Mouse (Mus musculus) right cerebral cortex, adult 2 months (tissue): ENCODE results near the gene Chit1.

ENCODE experiments used
- DNase-seq, 2 experiments: peaks; one replicate each; pipeline ENCODE4 v3.0.0; 2021 to 2022; ENCODE audit warnings: low spot score in 2 of 2

Gene Chit1

DNA sequence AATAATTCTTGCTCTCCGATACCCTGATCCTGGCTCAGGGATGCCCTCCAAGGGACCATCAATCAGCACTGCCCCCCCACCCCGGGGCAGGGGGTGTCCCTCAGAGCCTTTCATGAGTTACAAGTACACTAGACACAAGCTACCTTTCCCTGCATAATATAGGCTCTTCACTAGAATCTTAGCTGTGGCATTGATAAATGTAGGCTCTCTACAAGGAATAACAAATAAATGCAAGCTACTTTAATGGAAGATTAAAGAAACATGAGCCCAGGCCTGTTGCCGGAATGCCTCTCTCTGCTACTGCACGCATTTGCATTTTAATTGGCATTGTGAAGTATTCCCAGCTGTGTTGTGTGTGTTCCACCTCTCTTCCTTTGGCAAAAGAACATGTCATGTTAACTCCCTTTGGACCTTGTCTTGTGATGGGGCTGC lies 31.3 kb downstream of the Chit1 start:
- DNase-seq, result no peak

GRCm38 (mm10) chr1:134146066-134146465 lies 35.0 kb downstream of the Chit1 start:
- peak; percentile 65 for DNase-seq

- DNase-seq, result no peak
These were observed 39.0 kb downstream of the Chit1 start for GRCm38 (mm10) chr1:134150076-134150475.

DNA sequence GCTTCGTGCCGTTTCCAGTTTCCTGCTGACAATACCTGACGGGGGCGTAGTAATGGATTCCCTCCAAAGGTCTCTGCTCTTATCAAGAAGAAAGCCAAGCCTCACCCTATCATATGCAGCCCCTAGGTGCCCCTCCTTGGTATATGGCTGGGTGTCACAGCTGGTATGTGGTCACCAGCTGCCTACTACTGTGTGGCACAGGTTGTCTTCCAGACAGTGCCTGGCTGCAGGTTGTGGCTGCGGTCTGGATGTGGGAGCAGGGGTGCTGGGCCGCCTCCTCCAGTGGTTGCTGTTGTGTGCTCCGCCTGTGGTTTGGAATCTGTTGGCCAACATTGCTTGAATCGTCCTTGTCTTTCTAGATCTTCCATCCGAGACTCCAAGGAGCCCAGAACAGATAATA lies 39.7 kb downstream of the Chit1 start:
- no peak for DNase-seq

DNA sequence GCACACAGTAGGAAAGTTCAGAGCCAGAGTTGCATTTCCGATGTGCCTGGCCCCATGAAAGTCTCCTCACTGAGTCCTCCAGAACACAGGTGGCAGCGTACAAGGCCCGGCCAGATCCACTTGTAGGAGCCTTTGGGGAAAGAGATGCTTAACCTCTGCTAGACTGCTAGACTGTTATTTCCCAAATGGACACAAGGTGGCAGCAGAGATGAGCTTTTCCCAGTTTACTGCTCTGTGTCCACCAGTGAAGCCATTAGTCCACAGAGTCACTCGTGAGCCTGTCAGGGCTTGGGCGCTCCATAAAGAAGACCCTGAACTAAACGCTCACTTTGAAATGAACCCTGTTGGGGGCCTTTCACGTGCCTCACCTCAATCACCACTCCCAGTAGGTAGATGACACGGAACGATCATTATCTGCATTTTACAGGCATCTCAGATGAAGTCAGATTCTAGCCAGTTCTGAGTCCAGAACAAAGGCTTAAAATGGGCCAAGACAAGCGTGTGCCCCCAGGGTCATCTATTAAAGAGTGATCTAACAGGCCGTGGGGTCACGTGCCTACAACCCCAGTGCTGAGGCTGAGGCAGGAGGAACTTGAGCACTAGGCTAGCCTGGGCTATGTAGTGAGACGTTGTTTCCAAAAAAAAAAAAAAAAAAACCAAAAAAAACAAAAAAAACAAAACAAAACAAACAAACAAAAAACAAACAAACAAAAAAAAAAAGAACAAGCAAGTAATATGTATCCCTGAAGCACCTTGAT lies 40.8 kb downstream of the Chit1 start:
- DNase-seq, result peak; percentile 84 to 90

DNA sequence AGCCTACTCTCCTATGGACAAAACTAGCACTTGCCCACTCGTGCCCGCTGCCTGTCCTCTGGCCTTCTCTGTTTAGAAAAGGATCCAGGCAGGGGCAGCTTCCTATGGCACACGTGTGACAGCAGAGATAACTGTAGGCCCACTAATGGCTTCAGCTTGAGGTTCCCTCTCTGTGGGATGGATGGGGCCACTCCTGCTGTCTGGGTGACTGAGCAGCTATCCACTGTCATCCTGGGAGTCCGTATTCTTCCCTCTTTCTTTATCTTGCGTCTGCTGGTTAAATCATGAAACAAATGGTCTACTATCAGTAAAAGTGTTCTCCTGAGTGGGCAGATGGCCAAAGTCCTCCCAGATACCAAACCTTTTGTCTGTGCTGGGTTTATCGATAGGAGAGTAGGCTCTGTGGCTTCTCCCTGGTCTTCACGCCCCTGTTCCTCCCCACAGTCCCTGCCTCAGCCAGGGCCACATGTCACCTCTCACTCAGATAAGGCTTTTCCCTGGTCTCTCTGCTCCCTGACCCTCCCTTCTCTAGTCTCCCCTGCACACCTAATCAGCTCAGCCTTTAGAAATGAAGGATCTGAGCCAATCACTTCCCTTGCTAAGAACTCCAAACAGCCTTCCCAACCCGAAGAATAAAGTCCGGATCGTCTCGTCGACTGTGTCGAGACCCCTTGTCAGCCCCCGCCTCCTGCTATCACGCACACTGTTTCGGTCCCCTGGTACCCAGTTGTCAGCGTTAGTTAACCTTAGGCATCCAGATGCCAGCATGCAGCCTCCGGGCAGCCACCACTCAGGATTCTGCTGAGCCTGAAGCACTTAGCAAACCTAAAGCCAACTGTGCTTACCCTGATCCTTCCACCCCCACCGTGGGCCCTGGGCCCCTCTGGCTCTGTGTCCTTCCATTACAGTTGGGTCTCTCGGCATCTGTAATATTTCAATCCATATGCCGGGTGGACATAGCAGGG lies 41.9 kb downstream of the Chit1 start:
- DNase-seq, result no peak

DNA sequence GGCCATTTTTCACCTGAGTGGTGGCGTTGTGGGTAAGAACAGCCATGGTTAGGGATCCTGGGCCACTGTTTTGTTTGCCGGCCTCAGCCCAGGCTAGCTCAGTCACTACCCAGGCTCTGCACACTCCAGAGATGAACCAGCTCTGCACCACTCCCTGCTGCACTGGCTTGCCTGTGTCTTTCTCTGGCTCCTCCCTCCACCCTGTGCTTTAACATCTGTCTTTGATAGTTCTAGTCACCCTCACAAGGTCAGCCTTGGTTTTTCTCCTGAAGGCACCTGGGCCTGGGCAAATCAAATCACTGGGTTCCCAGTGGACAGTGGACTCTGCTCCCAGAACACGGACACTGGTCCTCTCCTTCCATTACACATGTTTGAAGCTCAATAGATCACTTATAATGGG lies 43.1 kb downstream of the Chit1 start:
- DNase-seq, result no peak

DNA sequence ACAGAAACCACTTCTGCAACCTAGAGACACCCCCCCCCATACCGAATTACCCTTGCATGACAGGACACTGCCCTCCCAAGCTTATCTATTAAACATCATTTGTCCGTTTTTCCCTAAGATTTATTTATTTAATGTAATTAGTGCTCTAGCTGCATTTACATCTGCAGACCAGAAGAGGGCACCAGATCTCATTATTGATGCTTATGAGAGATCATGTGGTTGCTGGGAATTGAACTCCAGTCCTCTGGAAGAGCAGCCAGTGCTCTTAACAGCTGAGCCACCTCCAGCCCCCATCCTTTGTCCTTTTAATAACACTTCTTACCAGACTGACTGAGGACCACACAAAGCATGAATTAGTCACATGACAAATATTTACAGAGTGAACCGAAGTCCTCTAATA lies 43.6 kb downstream of the Chit1 start:
- DNase-seq, result no peak

GRCm38 (mm10) chr1:134160404-134160803 lies 49.4 kb downstream of the Chit1 start:
- DNase-seq, result no peak

DNA sequence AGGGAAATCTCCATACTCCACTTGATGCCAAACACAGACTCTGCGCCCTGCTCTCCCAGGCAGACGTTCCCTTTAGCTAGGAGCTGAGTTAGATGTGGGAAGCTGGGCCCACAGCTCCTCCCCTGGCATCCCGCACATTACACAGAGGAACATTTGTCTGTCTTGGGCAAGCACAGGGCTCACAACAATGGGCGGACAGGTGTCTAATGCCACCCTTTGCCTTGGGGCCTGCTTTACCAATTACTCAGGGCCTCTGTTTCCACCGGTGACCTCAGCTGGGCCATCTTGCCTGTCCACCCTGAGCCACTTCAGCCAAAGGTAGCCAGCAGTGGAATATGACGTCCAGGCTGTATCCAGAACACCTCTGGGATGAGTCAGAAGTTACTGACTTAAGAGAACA lies 50.4 kb downstream of the Chit1 start:
- no peak for DNase-seq

- no peak for DNase-seq
These were observed 51.6 kb downstream of the Chit1 start for GRCm38 (mm10) chr1:134162510-134163225.

- no peak for DNase-seq
These were observed 52.4 kb downstream of the Chit1 start for GRCm38 (mm10) chr1:134163476-134163875.

DNA sequence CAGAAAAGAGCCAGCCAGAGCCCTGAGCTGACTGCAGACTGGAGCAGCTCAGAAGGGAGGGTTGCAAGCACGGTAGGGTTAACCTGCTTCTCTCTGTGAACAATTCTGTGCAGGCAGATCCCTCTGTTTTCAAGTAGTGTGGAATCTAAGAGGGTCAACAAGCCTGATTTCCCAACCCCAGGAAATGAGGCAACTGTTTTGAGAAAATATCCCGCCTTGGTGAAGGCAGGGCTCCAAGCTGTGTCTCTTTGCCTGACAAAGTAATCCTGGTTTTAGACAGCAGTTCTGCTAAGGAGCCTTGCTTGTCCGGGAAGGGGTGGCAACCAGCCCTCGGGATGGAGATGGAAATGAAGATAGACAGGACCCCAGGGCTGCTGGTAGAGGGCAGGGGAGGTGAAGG lies 53.4 kb downstream of the Chit1 start:
- DNase-seq, result no peak

- no peak for DNase-seq
These were observed 55.5 kb downstream of the Chit1 start for GRCm38 (mm10) chr1:134166547-134166946.

DNA sequence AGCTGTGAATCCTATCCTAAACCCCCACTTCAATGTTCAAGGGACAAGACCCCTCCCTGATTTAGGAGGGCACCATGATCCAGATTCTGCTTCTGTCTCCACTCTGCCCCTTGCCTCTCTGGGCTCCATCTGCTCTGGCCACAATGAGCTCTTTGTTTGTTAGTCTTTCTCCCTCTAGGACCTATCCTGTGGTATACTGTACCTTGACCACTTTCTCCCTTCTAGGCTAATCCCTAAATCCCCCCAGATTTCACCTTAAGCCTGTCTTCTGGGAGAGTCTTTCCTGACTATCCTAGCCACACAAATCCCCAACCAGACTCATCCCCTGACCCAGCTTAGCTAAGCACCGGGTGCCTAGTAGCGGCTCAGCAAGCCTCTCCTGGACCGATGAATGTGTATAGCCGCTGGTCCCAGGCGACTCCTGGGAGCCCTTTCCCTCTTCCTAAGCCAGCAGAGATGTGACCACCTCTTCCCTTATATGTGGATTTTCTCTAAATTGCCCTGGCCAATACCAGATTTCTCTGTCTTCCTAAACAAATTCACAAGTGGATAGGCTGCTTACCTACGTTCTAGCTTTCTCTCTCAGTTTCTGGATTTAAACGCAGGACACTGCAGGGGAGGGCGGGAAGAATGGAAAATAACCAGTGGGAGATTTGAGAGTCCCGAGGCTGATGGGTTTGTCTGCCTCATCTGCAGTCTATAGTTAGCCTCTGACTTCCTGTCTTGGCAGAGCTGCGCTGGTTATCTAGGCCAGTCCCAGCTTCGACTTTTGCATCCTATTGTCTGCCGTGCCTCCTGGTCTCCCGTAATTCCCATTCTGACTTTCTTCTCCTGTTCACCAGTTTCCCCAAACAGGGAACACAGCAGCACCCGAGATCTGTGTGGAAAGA lies 56.6 kb downstream of the Chit1 start:
- DNase-seq, result peak in 1 of 2 experiments; percentile 23

DNA sequence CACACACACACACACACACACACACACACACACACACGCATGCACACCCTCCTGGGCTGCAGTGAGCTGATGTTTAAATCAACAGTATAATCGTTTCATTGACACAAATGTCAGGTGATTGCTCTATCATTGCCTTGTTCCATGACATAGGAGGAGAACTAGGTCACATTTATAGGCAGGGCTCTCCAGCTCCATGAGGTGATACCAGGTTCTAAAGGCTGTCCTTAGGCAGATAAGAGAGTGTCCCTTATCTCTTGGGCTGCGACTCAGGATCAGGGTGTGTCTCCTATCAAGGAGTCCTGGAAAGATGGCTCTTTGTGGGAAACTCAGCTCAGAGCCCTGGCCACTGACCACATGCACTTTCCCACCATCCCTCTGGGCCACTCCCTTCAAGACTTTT lies 57.5 kb downstream of the Chit1 start:
- DNase-seq, result no peak

DNA sequence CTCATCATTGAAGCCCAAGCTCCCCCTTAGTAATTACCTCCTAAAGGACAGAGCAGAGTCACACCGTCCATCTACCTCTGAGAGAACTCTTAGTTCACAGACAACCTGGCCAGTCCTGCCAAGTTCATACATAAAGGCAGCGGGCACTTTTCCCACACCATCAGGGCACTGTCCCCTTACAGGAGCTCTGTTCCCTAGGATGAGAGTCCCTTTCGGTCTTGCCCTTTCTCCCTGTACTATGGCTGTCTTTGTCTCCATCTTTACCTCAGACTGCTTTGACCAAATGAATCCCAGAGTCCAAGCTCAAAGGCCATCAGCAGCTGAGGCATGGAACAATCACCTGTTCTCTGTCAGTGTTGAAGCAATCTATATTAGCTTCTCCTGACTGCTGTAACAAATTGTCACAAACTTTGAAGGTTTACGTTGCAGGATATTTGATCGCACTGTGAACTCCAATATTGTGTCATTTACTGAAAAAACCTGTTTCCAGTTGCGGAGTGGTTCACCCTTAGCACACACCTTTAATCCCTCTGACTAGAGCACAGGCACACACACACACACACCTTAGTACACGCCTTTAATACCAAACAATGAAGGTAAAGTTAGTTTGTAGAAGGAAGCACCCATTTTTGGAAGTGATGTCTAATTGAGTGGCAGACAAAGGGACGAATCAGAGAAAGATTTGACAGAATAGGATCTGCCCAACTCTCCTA lies 58.1 kb downstream of the Chit1 start:
- DNase-seq, result no peak

- no peak for DNase-seq
These were observed 62.0 kb downstream of the Chit1 start for GRCm38 (mm10) chr1:134173081-134173480.

- no peak for DNase-seq
These were observed 66.9 kb downstream of the Chit1 start for GRCm38 (mm10) chr1:134177976-134178375.

GRCm38 (mm10) chr1:134182025-134182424 lies 71.0 kb downstream of the Chit1 start, which contains the start of gene Chil1:
Chil1 (plus strand) TSS chr1:134182176.
- DNase-seq, result no peak
